Mouse (Mus musculus): ENCODE measurements around the gene Zfp609. TPM values are rescaled to one million over a fixed set of nuclear protein-coding genes. Genes with fewer than 3 reads are reported as not detected.
"Not testable (repeated sequence)": the region's sequence is repeated elsewhere in the genome, so short reads cannot be mapped to it uniquely, and the experiment has no call there.

Gene Zfp609
- total RNA-seq, 2 experiments from 2014 or later: 59.4 to 65.0 TPM

- DNase-seq: no peak
- intact Hi-C loops (cut with DNase I): no loop called here
Observed at GRCm38 (mm10) chr9:65728588-65728987, 98.8 kb downstream of the Zfp609 start.

GRCm38 (mm10) chr9:65727491-65727890 is 99.9 kb downstream of the Zfp609 start:
- intact Hi-C loops (cut with DNase I): no loop called here
- no peak for DNase-seq

- intact Hi-C loops (cut with DNase I): no loop called here
Observed at GRCm38 (mm10) chr9:65726431-65726830, 100.9 kb downstream of the Zfp609 start.

GRCm38 (mm10) chr9:65725291-65725622 is 102.1 kb downstream of the Zfp609 start:
- intact Hi-C loops (cut with DNase I): no loop called here
- no peak for DNase-seq

More at GRCm38 (mm10) chr9:65726431-65726830, 100.9 kb downstream of the Zfp609 start:
- DNase-seq: no peak

- peak; percentile 72 for DNase-seq
- intact Hi-C loops (cut with DNase I): no loop called here
Observed at GRCm38 (mm10) chr9:65724471-65725290, 102.7 kb downstream of the Zfp609 start.

GRCm38 (mm10) chr9:65721161-65721566 is 106.2 kb downstream of the Zfp609 start:
- DNase-seq: no peak
- intact Hi-C loops (cut with DNase I): no loop called here

- intact Hi-C loops (cut with DNase I): no loop called here
- no peak for DNase-seq
Observed at GRCm38 (mm10) chr9:65718195-65718594, 109.2 kb downstream of the Zfp609 start.

- intact Hi-C loops (cut with DNase I): no loop called here
- no peak for DNase-seq
Observed at GRCm38 (mm10) chr9:65703926-65704595, 123.3 kb downstream of the Zfp609 start.

GRCm38 (mm10) chr9:65703241-65703640 is 124.1 kb downstream of the Zfp609 start:
- intact Hi-C loops (cut with DNase I): no loop called here
- DNase-seq: no peak

GRCm38 (mm10) chr9:65702286-65702685 is 125.1 kb downstream of the Zfp609 start:
- intact Hi-C loops (cut with DNase I): no loop called here
- DNase-seq: no peak

GRCm38 (mm10) chr9:65700504-65700903 is 126.9 kb downstream of the Zfp609 start:
- DNase-seq: no peak
- intact Hi-C loops (cut with DNase I): no loop called here

GRCm38 (mm10) chr9:65697992-65698391 is 129.4 kb downstream of the Zfp609 start:
- intact Hi-C loops (cut with DNase I): loop anchor here (5.0 kb wide), 1 partner anchor 129 kb away; the partner anchor contains the start of gene Zfp609
- no peak for DNase-seq

GRCm38 (mm10) chr9:65697356-65697755 is 130.0 kb downstream of the Zfp609 start:
- no peak for DNase-seq
- intact Hi-C loops (cut with DNase I): loop anchor here (5.0 kb wide), 1 partner anchor 130 kb away; the partner anchor contains the start of gene Zfp609

GRCm38 (mm10) chr9:65696337-65696736 is 131.0 kb downstream of the Zfp609 start:
- intact Hi-C loops (cut with DNase I): loop anchor here (5.0 kb wide), 1 partner anchor 131 kb away; the partner anchor contains the start of gene Zfp609
- DNase-seq: no peak

GRCm38 (mm10) chr9:65695646-65696045 is 131.7 kb downstream of the Zfp609 start:
- intact Hi-C loops (cut with DNase I): loop anchor here (2.0 to 5.0 kb wide), 2 partner anchors 132 to 155 kb away; partner anchors contain the start of gene Zfp609
- peak; percentile 24 for DNase-seq

- intact Hi-C loops (cut with DNase I): no loop called here
- DNase-seq: no peak
Observed at GRCm38 (mm10) chr9:65692959-65693603, 134.3 kb downstream of the Zfp609 start.

GRCm38 (mm10) chr9:65692466-65692865 is 134.9 kb downstream of the Zfp609 start:
- no peak for DNase-seq
- intact Hi-C loops (cut with DNase I): no loop called here

GRCm38 (mm10) chr9:65689869-65690268 is 137.5 kb downstream of the Zfp609 start:
- intact Hi-C loops (cut with DNase I); DNase-seq: not testable (repeated sequence)

- intact Hi-C loops (cut with DNase I): no loop called here
- DNase-seq: no peak
Observed at GRCm38 (mm10) chr9:65684704-65685103, 142.7 kb downstream of the Zfp609 start.

GRCm38 (mm10) chr9:65682994-65683393 is 144.4 kb downstream of the Zfp609 start:
- DNase-seq: no peak
- intact Hi-C loops (cut with DNase I): no loop called here

- no peak for DNase-seq
- intact Hi-C loops (cut with DNase I): no loop called here
Observed at GRCm38 (mm10) chr9:65682183-65682582, 145.2 kb downstream of the Zfp609 start.

All from left cerebral cortex, postnatal 4 days (tissue).